Mouse (Mus musculus) left cerebral cortex, postnatal 25 days (tissue): Measurements from ENCODE around the gene Kri1. TPM values are rescaled to one million over a fixed set of nuclear protein-coding genes. Genes with fewer than 3 reads are reported as not detected.
"Not testable (repeated sequence)": the region's sequence is repeated elsewhere in the genome, so short reads cannot be mapped to it uniquely, and the experiment has no call there.

Experiments
- DNase-seq, 2 experiments: peaks; one replicate each; pipeline ENCODE4 v3.0.0; 2022; ENCODE audit warnings: low spot score in 2 of 2, mixed read lengths in 1 of 2
- intact Hi-C: fragments of 180-260 bp; cut with DNase I; formaldehyde crosslinking; loops from one replicate; pipeline ENCODE4 v1.15.1; 2025
- total RNA-seq, 2 experiments: library from RNA; stranded (reverse); gene quantifications; 2 replicates each; pipeline ENCODE4 v1.2.3; 2021

Kri1 gene
- total RNA-seq, 2 experiments from 2014 or later, result 34.6 to 35.7 TPM

DNA sequence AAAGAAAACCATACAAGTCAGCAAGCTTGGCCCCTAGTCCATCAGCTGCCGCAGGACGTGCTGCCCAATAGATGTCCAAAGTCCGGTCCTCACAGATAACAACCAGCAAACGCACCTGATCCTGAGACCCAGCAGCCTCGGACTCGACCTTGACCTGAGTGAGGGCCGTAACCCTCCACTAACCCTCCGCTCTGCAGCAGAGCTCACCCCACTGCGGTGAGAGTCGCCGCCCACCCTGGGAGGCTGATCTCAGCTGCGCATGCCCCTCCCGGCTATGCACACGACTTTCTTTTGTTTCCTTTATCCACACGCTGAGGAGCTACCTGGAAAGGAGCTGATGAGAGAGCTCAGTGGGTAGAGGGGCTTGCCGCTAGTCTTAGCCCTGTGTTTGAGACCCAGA is 60.4 kb downstream of the Kri1 start:
- no peak for DNase-seq
- intact Hi-C loops, result no loop called here

DNA sequence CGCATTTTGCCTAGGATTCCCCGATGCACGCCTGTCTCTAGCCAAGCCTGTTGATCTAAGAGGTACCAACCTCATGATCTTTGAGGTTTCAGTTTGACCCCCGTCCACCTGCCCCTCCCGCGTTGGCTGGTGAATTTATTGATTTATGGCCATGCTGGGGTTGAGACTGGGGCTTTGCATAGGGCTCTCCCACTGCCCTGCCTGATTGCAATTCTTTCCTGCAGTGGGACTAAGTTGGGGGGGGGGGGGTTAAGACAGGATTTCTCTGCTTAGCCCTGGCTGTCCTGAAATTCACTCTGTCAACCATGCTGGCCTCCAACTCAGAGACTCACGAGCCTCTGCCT is 62.4 kb downstream of the Kri1 start:
- no peak for DNase-seq
- intact Hi-C loops, result no loop called here

DNA sequence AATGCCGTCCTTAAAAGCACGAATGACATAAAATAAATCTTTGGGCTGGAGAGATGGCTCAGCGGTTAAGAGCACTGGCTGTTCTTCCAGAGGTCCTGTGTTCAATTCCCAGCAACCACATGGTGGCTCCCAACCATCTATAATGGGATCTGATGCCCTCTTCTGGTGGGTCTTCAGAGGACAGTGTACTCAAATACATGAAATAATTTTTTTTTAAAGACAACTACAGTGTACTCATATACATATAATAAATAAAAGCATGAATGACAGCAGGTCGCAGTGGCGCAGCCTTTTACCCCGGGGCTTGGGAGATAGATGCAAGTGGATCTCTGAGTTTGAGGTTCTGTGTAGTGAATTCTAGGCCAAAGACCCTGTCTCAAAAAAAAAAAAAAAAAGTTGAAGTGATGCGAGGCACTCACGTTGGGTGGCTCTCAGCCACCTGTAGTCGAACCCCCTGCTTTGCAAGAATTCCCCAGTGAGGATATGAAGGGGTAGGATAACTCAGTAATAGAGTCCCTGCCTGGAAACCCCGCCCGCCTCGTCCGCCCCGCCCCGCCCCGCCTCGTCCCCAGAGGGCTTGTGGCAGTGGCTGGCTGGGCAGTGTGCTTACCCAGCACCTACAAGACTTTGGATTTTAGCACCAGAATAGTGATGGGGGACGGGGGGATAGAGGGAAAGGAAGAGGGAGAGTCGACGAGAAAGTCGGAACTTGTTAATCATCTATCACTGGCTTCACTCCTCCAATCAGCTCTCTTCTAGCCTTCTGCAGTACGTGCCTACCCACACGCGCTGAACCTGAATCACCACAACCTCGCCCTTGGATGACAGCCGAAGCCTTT is 63.0 kb downstream of the Kri1 start:
- intact Hi-C loops, result loop anchor here (5.0 kb wide), 1 partner anchor 72 kb away; no protein-coding TSS in a partner anchor
- no peak for DNase-seq

DNA sequence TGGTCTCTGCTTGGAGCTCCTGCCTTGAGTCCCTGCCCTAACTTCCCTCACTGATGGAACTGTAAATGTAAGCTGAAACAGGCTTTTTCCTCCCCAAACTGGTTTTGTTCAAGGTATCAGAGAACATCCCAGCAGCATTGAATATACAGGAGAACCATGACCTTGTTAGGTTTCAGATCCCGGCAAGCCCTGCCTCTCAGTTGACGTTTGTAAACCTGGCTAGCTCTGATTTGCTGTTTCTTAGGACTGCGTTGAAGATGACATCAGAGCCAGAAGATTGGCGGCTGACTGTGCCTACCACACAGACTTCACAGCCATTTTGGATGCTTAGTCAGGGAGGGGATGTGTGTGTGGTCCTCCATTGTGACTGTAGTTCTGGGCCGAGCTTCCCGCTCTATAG is 63.9 kb downstream of the Kri1 start:
- no peak for DNase-seq
- intact Hi-C loops, result loop anchor here (5.0 kb wide), 1 partner anchor 72 kb away; no protein-coding TSS in a partner anchor

DNA sequence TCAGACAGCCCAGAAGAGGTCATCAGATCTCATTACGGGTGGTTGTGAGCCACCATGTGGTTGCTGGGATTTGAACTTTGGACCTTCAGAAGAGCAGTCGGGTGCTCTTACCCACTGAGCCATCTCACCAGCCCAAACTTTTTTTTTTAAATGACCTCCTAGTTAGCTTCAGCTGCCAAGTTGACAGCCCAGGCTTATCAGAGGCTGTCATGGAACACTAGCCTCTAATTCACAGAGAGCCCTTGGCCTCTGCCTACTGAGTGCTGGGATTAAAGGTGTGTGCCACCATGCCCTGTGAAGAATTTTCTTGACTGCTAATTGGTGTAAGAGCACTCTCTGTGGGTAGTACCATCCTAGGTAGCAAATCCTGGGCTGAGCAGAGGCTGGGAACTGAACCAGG is 64.3 kb downstream of the Kri1 start:
- intact Hi-C loops, result loop anchor here (5.0 kb wide), 1 partner anchor 71 kb away; no protein-coding TSS in a partner anchor

More for the DNA sequence above, 64.3 kb downstream of the Kri1 start:
- DNase-seq, result not testable (repeated sequence)

Other genes starting within 250 kb of the Kri1 start
- 1 to 10 TPM in 1 of 2 experiments, not detected in 1; 1.3 TPM for gene Zglp1, start 220.9 kb downstream of the Kri1 start, total RNA-seq
- gene Gm49373, start 214.9 kb downstream of the Kri1 start, total RNA-seq, result 1 to 10 TPM; 1.5 to 2.6 TPM
- 10 to 100 TPM; 59.2 to 63.0 TPM for gene Fdx1l, start 214.4 kb downstream of the Kri1 start, total RNA-seq
- gene Gm38431, start 196.0 kb downstream of the Kri1 start, total RNA-seq, result 1 to 10 TPM; 1.6 to 3.0 TPM
- gene Raver1, start 196.0 kb downstream of the Kri1 start, total RNA-seq, result 10 to 100 TPM; 26.4 to 27.9 TPM
- gene Tyk2, start 156.7 kb downstream of the Kri1 start, total RNA-seq, result 10 to 100 TPM; 11.6 to 12.7 TPM
- gene Cdc37, start 138.0 kb downstream of the Kri1 start, total RNA-seq, result 100 to 1,000 TPM; 144 to 153 TPM
- 10 to 100 TPM; 88.9 to 94.4 TPM for gene Pde4a, start 122.3 kb downstream of the Kri1 start, total RNA-seq
- 10 to 100 TPM; 49.2 to 51.0 TPM for gene Keap1, start 48.6 kb downstream of the Kri1 start, total RNA-seq
- gene S1pr5, start 39.5 kb downstream of the Kri1 start, total RNA-seq, result 1 to 10 TPM; 7.8 to 8.3 TPM
- gene Atg4d, start 22.7 kb downstream of the Kri1 start, total RNA-seq, result 10 to 100 TPM; 40.7 to 49.2 TPM
- gene Cdkn2d, start 3.4 kb upstream of the Kri1 start, total RNA-seq, result 10 to 100 TPM; 54.4 to 58.4 TPM
- 1 to 10 TPM in 1 of 2 experiments, under 1 TPM in 1; 0.89 to 1.3 TPM for gene Ap1m2, start 24.4 kb upstream of the Kri1 start, total RNA-seq
- 10 to 100 TPM; 43.9 to 51.4 TPM for gene Slc44a2, start 32.7 kb upstream of the Kri1 start, total RNA-seq
- gene Ilf3, start 79.9 kb upstream of the Kri1 start, total RNA-seq, result 10 to 100 TPM; 68.0 to 77.7 TPM
- 10 to 100 TPM; 22.2 to 30.7 TPM for gene Qtrt1, start 123.9 kb upstream of the Kri1 start, total RNA-seq
- 10 to 100 TPM; 55.5 to 63.4 TPM for gene Dnm2, start 136.9 kb upstream of the Kri1 start, total RNA-seq
- gene Tmed1, start 222.3 kb upstream of the Kri1 start, total RNA-seq, result 10 to 100 TPM; 14.3 to 15.6 TPM
- gene AB124611, start 238.2 kb upstream of the Kri1 start, total RNA-seq, result under 1 TPM; 0.30 to 0.66 TPM